Mouse (Mus musculus) cerebellum, adult 18-20 months (tissue): ENCODE measurements around the gene Kcnj9.

Source experiments
- DNase-seq, 2 experiments: peaks; one replicate each; pipeline ENCODE4 v3.0.0; 2021

Gene Kcnj9

DNA sequence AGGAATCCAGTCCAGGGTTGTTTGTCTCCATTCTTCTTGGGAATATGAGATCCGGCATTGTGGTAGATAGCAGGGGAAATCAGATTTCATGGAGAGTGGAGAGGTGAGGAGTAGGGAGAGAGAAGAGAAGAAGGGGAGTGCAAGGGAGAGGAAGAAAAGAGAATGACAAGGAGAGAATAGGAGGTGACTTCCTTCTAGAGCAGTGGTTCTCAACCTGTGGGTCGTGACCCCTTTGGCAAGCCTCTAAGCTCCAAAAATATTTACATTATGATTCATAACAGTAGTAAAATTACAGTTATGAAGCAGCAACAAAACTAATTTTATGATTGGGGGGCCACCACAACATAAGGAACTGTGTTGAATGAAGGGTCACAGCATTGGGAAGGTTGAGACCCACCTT lies 3.8 kb upstream of the Kcnj9 start:
- DNase-seq: no peak

GRCm38 (mm10) chr1:172331422-172331947 lies 2.4 kb upstream of the Kcnj9 start:
- peak in 1 of 2 experiments; percentile 40 for DNase-seq

DNA sequence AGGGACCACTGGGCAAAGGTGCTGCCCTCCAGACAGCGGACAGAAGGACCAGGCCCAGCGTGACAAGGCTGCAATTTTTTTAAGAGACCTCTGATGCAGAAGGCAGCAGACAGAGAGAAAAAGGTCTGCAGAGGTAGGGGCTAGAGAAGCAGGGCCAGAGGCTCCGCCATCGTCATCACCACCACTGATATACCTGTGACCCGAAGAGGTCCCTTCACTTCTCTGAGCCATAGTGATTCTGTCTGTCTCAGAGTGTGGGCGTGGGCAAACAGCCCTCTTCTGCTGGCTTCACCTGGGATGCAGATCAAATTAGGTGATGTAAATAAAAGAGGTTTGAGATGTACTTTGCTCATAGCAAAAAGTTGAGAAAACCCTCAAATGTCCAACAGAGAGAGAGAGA lies 498 bp upstream of the Kcnj9 start:
- DNase-seq: no peak

- DNase-seq: peak; percentile 48 to 57
Measured at GRCm38 (mm10) chr1:172328461-172328860, 657 bp downstream of the Kcnj9 start.

- DNase-seq: peak; percentile 54 to 66
Measured at GRCm38 (mm10) chr1:172328041-172328440, 1.1 kb downstream of the Kcnj9 start.

DNA sequence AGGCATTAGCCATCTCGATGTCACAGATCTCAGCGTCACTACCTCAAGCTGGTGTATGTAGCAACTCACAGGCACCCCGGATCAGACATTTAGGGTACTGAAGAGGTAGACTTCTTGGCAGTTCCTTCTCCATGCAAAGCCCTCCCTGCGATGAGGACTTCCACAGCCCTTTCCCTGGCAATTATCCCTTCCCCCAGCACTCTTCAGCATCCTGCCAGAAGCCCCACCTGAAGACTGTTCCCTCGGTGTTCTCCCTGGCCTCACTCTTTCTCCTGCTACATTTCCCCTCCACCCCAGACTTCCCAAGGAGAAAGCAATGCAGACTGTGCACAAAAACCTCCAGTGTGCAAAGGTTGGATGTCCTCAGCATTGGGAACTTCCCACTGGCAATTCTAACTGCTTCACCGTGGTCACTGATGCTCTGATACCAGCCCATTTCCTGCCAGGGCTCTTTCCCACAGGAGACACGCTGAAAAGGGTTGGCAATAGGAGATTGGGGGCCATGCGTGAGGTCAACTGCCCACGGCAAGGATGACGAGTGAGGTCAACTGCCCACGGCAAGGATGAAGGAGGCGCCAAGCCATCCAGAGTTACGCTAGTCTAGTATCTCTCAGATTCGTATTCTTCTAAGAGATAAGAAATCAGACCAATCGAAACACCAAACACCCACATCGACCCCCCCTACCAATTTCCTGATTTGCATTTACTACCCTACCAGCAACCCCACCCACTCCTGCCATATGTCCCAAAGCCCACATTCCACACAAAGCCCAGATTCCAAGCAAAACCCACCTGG lies 1.7 kb downstream of the Kcnj9 start:
- DNase-seq: peak in 1 of 2 experiments; percentile 44

DNA sequence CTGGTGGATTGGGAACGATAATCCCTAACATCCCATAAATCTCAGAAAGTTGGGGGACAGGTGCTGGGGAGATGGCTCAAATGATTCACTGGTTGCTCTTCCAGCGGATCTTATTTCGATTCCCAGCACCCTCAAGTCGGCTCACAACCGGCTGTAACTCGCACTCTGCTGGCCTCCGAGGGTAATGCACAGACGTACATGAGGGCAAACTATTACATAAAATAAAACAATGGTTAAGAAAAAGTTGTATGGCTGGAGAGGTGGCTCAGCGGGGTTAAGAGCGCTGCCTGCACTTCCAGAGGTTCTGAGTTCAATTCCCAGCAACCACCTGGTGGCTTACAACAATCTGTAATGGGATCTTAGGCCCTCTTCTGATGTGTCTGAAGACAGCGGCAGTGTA lies 2.4 kb downstream of the Kcnj9 start:
- peak in 1 of 2 experiments; percentile 47 for DNase-seq

GRCm38 (mm10) chr1:172325680-172326535 lies 3.2 kb downstream of the Kcnj9 start:
- DNase-seq: peak; percentile 92 to 93

- peak; percentile 87 to 91 for DNase-seq
Measured at GRCm38 (mm10) chr1:172324725-172325124, 4.4 kb downstream of the Kcnj9 start.

GRCm38 (mm10) chr1:172323801-172324359 lies 5.2 kb downstream of the Kcnj9 start:
- peak in 1 of 2 experiments; percentile 30 for DNase-seq

- DNase-seq: peak in 1 of 2 experiments; percentile 23
Measured at GRCm38 (mm10) chr1:172323298-172323697, 5.8 kb downstream of the Kcnj9 start.

DNA sequence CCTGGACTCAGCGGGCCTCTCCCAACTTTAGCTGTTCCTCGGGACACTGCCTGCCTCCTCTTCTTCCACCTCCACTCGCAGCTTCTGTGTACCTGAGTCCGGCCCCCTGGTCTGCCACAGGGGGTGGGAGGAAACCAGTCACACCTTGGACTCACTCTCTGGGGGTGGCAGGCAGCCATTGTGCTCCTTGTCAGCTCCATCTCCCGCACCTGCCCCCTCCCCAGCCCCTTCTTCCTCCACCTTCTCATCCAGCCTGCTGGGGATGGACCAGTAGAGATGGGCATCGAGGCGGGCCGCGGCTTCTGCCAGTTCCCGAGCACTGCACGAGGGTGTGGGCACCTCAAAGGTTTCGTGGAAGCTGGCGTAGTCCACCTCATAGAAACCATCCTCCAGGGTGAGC lies 6.4 kb downstream of the Kcnj9 start:
- peak in 1 of 2 experiments; percentile 40 for DNase-seq

DNA sequence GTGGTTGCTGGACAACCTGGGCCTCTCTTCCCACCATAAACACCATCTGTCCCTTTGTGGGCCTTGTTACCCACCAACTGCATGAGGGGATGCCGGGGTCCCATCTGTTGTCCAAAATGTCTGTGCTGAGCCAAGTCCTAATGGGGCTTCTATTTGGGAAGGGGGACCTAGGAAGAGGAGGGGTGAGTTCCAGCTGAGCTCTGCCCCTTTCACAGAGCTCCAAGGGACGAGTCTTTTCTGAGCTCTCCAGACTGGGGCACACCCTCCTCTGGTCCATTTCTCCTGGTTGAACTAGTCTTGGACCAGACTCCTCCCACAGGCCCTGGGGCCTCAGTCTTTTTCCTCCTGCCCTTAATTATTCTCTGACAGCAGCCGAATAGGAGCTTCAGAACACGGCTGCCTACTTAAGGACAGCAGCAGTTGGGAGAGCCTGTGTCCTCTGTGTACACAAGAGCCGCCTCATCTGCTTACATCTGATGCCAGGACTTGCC lies 9.2 kb downstream of the Kcnj9 start:
- peak; percentile 36 to 46 for DNase-seq

- peak; percentile 38 to 52 for DNase-seq
Measured at GRCm38 (mm10) chr1:172319346-172319745, 9.8 kb downstream of the Kcnj9 start.

GRCm38 (mm10) chr1:172318424-172319035 lies 10.6 kb downstream of the Kcnj9 start:
- DNase-seq: peak; percentile 37 to 60

- DNase-seq: peak; percentile 58 to 71
Measured at GRCm38 (mm10) chr1:172317946-172318345, 11.2 kb downstream of the Kcnj9 start.

DNA sequence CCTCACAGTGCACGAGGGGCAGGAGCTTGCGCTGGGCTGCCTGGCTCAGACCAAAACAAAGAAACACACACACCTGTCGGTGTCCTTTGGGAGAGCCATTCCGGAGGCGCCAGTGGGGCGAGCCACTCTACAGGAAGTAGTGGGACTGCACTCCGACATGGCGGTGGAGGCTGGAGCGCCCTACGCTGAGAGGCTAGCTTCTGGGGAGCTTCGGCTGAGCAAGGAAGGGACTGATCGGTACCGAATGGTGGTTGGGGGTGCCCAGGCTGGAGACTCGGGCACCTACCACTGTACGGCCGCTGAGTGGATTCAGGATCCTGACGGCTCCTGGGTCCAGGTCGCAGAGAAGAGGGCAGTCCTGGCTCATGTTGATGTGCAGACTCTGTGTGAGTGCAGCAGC lies 11.7 kb downstream of the Kcnj9 start:
- DNase-seq: peak in 1 of 2 experiments; percentile 52

DNA sequence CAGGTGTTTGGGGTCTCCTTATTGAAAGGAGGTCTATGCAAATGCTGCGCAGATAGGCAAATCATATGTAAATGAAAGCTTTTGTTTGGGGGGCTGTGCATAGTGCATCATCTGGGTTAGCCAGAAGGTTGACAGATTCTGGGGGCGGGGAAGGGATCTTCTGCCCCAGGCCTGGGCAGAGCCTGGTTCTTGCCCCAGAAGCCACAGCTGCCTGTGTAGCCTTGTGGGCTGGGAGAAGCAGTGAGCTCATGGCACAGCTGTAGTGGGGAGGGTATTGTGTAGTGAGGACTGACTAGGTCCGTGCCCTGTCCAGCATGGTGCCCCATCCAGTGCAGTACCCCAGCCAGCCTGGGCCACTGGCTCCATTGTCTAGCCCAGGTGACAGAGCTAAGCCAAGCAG lies 14.2 kb downstream of the Kcnj9 start:
- DNase-seq: peak in 1 of 2 experiments; percentile 37

DNA sequence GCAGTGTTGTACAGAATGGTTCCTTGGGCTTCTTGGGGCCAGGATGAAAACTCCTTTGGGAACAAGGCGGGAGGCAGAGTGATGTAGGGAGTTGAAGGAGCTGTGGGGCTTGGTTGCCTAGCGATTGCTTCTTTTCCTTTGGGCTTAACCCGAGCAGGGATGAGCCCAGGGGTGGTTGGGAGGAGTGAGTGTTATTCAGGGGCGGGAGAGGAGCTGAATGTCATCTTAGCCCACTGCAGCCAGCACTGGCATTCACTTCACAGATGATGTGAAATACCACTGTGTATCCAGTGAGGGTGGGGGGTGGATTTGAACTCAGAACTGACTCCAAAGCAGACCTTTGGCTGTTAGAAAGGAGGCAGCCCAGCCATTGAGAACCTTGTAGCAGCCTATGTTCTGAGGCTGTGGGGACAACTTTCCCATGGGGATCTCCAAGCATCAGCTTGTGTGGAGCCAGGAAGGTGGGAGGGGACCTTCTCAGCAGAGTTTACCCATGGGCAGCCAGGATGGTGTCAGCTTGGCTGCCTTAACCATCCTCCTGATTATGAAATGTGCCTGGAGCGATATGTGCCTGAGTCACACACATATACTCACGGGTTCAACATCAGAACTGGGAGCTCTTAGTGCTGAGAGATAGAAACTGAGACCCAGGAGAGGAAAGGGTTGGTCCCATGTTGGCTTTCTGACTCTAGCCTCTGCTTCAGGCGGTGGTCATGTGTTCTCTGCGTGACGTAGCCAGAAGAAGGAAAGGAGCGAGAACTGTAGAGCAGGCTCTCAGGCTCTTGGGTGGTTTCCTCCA lies 15.3 kb downstream of the Kcnj9 start:
- peak; percentile 39 to 44 for DNase-seq

DNA sequence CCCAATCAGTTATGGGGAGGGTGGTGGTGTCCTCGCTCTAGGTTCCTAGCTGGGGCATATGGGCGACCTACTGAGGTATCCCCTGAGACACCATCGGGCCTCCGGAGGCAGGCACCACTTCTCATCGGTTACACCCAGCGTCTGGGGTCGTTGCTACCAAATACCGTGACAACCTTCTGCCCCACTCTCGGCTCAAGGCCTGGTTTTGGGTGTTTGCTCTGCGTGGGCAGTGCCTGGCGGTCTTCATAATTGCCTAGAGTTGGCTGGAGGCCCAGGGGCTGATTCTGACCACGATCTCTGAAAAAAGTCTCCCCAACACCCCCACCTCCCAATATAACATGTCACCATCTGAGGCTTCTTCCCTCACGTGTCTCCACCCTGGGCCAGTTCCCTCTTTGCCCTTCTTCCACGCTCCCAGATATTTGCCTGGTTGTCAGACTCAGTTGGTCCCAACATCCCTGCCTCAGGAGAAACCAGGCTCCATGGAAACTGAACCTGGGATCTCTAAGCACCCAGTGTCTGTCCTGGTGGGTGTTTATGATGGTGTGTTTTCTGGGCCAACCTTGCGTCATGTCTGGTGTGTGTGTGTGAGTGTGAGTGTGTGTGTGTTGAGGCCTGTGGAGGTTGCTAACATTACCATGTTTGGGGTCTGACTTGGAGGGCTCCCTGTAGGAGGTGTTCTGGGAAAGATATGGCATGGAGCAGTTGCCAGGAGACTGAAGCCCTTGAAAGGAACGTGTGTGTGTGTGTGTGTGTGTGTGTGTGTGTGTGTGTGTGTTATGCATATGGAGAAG lies 16.2 kb downstream of the Kcnj9 start:
- DNase-seq: peak; percentile 57 to 67
